Mouse (Mus musculus): ENCODE results near the gene Cd5l.
"Not testable (repeated sequence)": the region's sequence is repeated elsewhere in the genome, so short reads cannot be mapped to it uniquely, and the experiment has no call there.

Gene Cd5l

DNA sequence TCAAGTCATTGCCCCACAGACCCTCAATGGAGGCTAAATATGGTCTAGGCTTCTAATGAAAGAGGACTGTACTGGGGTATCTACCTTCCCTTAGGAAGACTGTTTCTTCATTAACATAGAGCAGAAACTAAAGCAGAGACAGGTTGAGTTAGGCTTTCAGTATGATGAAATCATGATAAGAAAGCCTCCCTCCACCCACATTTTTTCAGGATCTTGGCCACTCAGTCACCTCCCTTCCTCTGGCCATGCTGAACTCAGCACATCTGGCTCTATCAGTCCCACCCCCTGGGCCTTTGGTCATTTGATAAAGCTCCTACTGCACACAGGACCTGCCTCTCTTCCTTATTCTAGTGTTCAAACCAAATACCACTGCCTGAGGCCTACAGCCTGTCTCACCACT is at the start of gene Cd5l:
TSS of gene Cd5l (plus strand) at position 301 of the 400 bp plus-strand sequence.
- DNase-seq: no peak

DNA sequence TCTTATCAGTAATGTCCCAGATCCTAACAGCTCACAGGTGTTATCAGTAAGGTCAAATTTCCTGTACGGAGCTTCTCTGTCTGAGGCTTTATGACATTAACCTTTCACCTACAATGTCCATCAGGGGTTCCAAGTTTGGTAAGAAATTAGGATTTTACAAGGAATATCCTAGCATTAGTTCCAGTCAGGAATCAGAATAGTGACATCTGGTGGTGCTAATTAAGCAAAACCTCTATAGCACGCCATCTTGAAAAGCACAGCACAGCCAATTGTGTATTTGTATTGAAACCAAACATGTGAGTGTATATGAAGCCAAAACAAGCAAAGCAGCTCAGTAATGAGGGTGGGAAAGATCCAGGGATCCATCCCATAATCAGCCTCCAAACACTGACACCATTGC is 47.8 kb upstream of the Cd5l start:
- no peak for DNase-seq

DNA sequence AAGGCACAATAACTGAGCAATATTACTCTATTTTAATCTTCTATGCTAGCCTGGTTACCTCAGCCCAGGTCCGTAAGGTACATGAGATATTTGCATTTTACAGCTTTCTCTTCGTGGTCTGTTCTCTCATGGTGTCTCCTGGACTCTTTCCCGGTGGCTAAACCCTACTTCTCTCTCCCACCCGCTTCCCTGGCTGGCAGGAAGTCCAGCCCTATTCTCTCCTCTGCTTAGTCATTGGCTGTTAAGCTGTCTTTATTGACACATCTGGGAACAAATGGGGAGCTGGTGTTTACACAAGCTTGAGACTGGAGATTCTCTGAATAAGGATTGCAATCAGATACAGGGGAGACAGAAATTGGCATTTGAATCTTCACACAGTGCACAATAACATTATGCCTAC is 35.1 kb upstream of the Cd5l start:
- DNase-seq: no peak

DNA sequence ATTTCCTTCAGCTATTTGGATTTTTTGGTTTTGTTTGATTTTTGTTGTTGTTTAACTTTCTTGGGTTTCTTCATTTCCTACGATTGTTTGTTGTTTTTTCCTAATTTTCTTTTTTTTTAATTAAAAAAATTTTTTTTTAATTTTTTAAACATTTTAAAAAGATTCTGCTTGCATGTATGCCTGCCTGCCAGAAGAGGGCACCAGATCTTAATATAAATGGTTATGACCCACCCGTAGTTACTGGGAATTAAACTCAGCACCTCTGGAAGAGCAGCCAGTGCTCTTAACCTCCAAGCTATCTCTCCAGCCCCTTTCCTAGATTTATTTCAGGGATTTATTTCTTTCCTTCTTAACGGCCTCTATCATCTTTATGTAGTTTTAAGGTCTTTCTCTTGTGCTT is 33.9 kb upstream of the Cd5l start:
- DNase-seq: no peak

DNA sequence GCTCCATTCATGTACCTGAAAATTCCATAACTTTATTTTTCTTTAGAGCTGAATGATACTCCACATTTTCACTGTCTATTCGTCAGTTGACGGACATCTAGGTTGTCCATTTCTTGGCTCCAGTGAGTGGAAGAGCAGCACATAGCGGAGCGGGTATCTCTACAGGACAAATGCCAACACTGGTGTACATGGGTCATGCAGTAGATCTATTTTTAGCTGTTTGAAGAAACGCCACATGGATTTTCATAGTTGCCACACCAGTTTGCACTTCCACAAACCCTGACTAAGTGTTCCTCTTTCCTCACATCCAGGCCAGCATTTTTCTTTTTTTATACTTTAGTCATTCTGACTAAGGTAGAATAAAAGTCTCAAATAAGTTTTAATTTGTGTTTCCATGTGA is 19.8 kb upstream of the Cd5l start:
- DNase-seq: no peak

DNA sequence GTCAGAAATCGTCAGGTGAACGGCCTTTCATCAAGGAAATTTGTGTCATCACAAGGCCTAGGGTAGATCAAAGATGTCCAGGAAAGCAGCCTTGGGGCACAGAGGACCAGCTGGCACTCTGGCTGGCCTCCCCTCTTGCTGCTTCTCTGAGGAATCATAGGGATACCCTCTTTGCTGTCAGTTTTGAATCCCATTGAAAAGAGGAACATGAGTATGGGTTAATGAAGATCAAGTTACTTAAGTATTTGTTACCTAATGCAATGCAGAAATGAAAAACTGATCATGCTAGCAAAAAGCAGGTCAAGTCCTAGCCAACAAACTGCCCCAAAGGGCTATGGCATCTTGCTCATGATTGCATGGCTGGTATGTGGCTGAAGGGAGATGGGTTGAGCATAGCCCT is 6.7 kb upstream of the Cd5l start:
- DNase-seq: not testable (repeated sequence)

DNA sequence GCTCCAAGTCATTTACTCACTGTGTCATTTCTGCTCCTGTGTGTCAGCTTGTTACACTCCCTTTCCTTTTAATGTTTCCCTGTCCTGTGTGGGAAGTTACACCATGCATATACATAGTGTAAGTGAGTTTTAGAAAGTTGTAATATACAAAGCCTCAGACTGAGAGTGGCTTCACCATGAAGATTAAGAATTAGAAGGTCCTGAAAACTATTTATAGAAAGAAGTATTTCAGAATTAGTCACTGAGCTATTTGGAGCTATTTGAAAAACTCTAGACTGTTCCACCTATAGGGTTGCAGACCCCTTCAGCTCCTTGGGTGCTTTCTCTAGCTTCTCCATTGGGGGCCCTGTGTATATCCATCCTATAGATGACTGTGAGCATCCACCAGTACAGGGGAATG is 1.5 kb downstream of the Cd5l start:
- no peak for DNase-seq

DNA sequence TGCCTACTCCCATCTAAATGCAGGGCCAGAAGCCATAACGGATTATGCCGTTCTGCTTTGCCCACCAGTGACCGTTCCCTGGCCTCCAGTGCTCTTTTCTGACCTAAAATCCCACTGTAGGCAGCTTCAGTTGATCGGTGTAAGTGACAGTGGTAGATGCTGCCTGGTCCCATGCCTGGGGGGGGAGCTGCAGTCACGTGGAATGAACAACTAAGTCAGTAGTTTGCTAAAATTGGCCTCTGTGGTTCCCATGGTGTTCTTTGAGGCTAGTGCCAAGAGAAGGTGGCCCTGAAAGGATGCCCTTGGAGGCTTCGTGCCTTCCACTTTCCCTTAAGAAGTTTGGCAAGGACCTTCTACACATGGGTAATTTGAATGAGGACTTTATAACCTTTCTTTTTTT is 2.8 kb downstream of the Cd5l start:
- DNase-seq: no peak

DNA sequence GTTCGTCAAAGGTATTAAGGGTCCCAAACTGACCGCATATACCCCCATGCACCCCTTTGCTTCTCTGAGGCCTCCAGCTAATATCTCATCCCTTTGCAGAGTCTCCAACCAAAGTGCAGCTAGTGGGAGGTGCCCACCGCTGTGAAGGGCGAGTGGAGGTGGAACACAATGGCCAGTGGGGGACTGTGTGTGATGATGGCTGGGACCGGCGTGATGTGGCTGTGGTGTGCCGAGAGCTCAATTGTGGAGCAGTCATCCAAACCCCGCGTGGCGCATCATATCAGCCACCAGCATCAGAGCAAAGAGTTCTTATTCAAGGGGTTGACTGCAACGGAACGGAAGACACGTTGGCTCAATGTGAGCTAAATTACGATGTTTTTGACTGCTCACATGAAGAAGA is 8.0 kb downstream of the Cd5l start:
- no peak for DNase-seq

DNA sequence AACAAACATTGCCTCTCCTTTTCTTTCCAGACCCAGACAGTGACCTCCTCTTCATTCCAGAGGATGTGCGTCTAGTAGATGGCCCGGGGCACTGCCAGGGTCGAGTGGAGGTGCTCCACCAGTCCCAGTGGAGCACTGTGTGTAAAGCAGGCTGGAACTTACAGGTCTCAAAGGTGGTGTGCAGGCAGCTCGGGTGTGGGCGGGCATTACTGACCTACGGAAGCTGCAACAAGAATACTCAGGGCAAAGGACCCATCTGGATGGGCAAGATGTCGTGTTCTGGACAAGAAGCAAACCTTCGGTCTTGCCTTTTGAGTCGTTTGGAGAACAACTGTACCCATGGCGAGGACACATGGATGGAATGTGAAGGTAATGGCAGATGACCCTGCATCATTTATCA is 9.8 kb downstream of the Cd5l start:
- DNase-seq: no peak

DNA sequence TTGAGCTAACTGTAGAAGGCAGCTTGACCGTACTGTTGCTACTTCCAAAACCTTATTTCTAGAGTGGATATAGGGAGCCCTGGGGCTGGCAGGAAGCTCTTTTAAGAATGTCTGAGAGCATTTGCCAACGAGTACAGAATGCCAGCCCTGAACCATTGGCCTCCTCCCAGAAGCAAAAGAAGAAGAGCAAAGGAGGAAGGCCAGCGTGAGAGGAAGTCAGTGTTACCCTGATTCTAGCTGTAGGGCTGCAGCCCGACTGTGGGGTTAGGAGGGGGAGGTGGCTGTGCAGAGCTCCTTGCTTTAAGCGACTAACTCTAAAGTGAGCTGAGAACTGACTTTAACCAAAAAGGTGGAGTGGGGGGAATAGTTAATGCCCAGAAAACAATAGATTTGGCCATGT is 11.5 kb downstream of the Cd5l start:
- DNase-seq: no peak

DNA sequence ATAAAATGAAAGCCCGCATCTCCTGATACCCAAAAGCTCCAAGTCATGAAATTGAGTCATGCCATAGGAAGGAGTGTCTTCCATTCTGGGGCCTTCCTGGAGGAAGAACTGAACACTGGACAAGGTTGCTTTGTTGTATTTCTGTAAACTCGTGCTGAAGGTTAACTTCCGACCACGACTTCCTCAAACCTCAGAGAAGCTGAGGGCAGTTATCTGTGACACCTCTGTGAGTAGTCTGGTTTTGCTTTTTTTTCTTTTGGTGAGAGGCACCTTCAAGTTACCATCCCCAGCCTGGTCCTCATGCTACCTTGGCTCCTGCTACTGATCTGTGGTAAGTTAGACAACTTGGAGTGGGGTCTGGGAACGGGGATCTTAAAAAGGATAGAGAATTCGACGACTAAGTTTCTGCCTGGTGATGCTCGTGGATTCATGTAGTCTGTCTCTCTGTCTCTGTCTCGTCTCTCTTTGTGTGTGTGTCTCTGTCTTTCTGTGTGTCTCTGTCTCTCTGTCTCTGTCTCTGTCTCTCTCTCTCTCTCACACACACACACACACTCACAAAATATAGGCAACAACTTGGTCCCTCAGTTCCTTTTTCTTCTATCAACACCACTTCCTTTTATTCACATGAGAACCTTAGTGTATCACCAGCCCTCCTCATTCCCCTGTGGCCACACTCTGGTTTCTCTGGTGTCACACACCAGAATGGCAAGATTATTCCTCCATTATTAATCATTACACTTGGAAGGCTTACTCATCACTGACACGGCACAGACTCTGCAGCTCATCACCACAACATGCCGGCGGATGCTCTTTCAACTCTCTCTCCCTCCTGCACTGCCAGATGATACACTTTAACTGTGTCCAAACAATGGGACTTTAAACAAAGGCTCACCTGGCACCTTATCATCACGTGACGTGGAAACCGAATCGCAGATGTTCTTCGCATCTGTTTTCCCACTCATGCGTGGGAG is 18.8 kb downstream of the Cd5l start, which contains the start of gene Fcrl1:
TSS of gene Fcrl1 (plus strand) at position 193 of the 971 bp plus-strand sequence.
- DNase-seq: no peak

DNA sequence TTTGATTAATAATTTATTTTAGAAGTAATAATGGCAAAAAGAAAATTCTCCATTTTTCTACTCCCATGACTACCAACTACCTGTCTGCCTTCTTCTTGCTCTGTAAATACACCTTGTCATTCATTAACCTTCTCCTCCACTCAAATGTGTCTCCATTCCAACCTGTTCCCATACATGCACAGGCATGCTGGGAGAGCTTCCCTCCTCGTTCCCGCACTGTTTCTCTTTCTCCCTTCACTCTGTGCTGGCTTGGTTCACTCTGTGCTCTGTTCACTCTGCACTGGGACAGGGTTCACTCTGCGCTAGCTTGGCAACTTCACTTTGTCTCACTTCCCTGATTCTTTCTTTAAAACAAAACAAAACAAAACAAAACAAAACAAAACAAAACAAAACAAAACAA is 19.5 kb downstream of the Cd5l start:
- DNase-seq: no peak

DNA sequence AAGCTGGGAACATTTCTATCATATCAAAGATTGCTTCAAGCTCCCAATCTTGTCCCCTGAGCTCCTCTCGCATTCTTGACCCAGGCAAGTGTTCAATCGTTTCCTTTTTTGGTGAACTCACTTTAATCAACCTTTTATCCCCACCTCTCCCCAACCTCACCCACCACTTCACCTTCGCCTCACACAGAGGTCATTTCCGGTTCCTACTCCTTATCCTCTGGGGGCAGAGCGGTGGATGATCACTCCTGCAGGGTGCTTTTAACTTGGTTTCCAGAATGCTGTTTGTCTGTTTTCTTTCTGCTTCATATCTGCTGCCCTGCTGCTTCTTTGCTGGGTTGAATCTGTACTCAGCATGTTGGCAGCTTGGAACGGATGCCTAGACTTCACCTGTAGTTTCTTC is 20.0 kb downstream of the Cd5l start:
- DNase-seq: no peak

DNA sequence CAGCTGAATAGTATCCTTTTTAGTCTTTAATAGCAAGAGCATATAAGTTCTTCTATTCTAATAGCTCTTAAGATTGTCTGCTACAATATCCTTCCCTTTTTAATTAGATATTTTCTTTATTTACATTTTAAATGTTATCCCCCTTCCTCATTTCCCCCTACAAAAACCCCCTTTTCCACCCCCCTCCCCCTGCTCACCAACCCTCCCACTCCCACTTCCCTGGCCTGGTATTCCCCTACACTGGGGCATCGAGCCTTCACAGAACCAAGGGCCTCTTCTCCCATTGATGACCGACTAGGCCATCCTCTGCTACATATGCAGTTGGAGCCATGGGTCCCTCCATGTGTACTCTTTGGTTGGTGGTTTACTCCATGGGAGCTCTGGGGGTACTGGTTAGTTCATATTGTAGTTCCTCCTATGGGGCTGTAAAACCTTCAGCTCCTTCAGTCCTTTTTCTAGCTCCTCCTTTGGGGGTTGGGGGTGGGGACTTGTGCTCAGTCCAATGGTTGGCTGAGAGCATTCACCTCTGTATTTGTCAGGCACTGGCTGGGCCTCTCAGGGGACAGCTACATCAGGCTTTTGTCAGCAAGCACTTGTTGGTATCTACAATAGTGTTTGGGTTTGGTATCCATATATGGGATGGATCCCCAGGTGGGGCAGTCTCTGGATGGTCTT is 22.1 kb downstream of the Cd5l start:
- DNase-seq: not testable (repeated sequence)

DNA sequence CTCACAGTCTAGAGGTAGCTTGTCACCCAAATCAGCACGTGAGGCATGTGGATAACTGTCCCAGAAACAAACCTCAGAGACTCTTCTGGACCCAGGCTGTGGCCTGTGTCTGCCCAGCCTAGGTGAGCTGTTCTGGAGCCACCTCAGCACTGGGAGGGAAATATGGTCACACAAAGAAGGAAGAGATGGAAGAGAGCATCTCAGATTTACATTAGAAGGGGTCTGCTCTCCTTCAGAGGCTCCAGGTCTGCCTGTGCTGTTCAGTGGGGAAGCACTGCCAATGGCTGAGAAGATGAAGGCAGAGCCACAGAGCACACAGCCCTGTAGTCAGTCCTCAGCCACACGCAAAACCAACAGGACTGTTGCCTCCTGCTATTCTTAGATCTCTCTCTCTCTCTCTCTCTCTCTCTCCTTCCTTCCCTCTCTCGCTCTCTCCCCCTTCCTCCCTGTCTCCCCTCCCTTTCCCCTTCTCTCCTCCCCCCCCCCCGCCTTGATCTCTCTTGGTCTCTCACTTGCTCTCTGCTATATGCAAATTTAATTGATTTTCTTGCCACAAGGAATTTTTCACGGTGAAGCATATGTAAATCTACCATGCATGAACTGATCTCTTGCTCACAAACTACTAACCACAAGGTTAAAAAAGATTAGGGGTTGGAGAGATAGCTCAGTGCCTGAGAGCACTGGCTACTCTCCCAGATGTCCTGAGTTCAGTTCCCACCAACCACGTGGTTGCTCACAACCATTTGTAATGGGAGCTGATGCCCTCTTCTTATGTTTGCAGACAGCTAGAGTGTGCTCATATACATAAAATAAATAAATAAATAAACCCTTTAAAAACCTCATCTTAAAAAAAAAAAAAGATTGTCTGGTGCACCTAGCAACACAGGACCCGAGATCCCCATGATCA is 24.4 kb downstream of the Cd5l start:
- no peak for DNase-seq

DNA sequence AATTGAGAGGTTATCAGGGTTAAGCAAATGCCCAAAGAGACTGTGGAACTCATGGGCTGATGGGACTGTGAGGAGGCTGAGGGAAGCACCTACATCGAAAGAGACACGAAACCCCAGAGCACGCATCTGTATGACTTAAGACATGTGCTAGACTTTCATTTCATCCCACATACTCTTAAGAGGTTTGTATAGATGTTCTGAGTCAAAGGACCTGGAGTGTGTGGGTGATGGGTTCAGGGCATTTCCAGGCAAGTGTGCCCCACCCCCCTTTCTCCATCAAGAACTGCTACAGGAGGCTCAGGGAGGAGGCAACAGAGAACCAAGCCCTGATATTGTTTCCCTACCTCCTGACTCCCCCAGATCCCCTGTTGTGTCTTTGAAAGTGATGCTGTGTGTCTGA is 25.6 kb downstream of the Cd5l start:
- no peak for DNase-seq

DNA sequence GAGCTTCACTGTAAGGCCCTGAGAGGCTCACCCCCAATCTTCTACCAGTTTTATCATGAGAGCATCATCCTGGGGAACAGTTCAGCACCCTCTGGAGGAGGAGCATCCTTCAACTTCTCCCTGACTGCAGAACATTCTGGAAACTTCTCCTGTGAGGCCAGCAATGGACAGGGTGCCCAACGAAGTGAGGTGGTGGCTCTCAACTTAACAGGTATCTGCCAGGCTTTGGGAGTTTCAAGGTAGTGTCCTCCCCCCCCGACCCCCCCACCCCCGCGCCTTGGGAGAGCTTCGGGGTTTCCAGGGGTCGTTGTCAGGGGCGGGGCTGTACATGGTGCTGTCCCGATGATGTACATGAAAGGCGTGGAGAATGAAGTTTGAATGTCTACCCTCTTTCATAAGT is 27.4 kb downstream of the Cd5l start:
- DNase-seq: no peak

DNA sequence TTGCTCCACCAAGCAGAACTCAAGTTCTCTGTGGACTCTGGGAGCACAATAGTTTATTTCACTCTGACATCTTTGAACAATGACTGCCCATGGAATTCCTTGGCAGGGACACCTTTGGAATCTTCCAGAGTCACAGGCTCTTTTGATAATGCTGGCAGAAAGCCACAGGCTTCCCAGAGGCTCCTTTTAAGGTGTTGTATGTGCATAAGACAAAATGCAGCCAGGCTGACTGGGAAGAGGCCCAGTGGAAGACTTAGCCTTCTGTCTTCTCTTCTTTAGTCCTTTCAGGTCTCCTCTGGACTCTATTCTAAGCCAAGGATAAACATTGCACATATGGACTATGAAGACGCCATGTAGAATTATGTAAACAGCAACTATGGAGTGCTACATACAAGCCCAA is 33.3 kb downstream of the Cd5l start:
- no peak for DNase-seq

DNA sequence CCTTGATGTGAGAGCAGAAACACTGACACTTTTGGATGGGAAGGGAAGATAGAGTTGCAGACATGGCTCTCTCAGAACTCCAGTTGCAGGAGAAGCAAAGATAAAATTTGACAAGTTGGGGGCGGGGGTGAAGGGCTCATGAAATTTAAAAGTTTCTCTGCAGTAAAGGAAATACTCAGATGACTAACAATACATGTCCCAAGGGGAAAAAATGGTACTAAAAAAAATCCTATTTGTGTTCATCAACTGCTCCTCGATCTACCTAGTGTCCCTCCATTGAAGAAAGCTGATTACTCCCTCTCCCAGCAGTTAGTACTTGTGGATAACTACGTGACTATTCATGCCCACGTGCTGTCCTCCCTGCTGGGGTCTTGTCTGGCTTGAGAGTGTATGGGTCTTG is 41.1 kb downstream of the Cd5l start:
- no peak for DNase-seq

DNA sequence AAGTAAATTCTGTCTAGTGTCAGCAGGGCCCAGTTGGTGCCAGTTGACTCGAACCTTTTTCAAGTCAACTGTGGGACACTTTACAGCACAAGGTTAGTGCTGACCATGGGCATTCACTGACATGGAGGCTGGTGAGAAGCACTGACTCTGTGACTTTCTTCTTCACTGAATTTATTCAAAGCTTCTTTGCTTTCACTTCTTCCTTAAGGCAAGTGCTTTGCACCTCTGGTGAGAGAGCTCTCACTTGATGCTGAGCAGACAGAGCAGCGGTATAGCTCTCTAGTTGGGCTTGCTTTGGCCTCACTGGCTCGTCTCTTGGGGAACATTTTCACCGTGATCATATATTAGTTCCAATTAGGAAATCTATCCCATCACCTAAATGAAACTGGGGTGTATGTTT is 42.2 kb downstream of the Cd5l start:
- DNase-seq: no peak

DNA sequence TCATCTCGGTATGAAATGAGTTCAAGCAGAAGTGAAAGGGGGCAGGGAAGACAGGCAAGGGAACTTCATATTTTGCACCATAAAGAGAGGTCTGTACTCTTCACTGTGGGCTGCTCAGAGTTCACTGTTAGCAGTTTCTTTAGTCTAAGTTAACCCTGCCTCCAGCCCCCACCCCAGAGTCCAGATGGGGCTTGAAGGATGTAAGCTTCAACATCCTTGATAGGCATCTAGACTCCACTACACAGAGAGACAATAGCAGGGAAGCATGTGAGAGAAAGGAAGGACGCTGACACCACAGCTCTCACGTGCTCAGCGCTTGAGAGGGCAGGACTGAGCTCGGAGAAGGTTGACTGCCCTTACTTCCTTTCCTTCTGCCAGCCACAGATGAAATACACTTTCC is 43.6 kb downstream of the Cd5l start:
- DNase-seq: peak; percentile 10 to 27

DNA sequence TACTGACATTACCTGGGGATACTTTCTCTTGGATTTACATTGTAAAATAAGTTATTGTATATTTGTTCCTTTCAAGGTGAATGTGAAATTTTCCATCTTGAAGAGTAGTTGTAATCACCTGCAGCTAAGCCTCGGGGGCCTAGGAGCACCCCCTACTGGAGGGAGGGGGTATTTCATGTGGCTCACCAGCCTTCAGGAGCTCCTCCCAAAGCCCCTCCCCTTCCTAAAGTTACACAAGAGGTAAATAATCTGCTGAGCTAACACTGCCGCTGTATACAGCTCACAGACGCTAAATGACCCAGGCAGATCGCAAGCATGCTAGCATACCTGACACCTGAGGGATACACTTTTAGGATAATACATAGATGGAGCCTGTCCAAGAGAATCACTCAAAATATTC is 50.5 kb downstream of the Cd5l start:
- peak in 1 of 2 experiments; percentile 28 for DNase-seq
